Mouse (Mus musculus) embryonic facial prominence, embryonic 15.5 days (tissue): ENCODE results near the gene Slc12a5. TPM values are rescaled to one million over a fixed set of nuclear protein-coding genes. Genes with fewer than 3 reads are reported as not detected.
A peak's percentile ranks its signal among the peaks of the same experiment; 100 is the strongest.

ENCODE experiments used
- ATAC-seq: fragments of 200-750 bp; cut with Nextera tagmentation; 2 replicates; pipeline ENCODE4 v1.8.0; 2017; ENCODE audit warnings: low read depth, moderate TSS enrichment; ENCODE audit not compliant: insufficient number of reproducible peaks, low FRiP score, low TSS enrichment
- H3K27ac ChIP-seq: fragments of 300-500 bp; sonication (generic); replicated peaks from 2 replicates; pipeline ENCODE4 v1.5.1; 2015; ENCODE audit warnings: mild to moderate bottlenecking, inconsistent platforms
- H3K27me3 ChIP-seq: fragments of 300-500 bp; sonication (generic); 2 replicates; pipeline ENCODE4 v1.6.1; 2015; ENCODE audit warnings: inconsistent platforms
- H3K36me3 ChIP-seq: fragments of 300-500 bp; sonication (generic); 2 replicates; pipeline ENCODE4 v1.6.1; 2015; ENCODE audit warnings: mild to moderate bottlenecking, inconsistent platforms
- H3K4me1 ChIP-seq: fragments of 300-500 bp; sonication (generic); 2 replicates; pipeline ENCODE4 v1.6.1; 2015; ENCODE audit warnings: inconsistent platforms
- H3K4me2 ChIP-seq: fragments of 300-500 bp; sonication (generic); replicated peaks from 2 replicates; pipeline ENCODE4 v1.6.1; 2015; ENCODE audit warnings: mild to moderate bottlenecking, inconsistent platforms
- H3K4me3 ChIP-seq: fragments of 300-500 bp; sonication (generic); replicated peaks from 2 replicates; pipeline ENCODE4 v1.5.1; 2015; ENCODE audit warnings: mild to moderate bottlenecking, inconsistent platforms
- H3K9ac ChIP-seq: fragments of 300-500 bp; sonication (generic); 2 replicates; pipeline ENCODE4 v1.6.1; 2015; ENCODE audit warnings: inconsistent platforms
- H3K9me3 ChIP-seq: fragments of 300-500 bp; sonication (generic); replicated peaks from 2 replicates; pipeline ENCODE4 v1.6.1; 2016; ENCODE audit warnings: inconsistent platforms
- WGBS: fragments of 180-500 bp; shearing (Covaris S2); methylation state at CpG from one replicate; pipeline ENCODE4 v1.1.7; 2015; 5-methylcytosine and 5-hydroxymethylcytosine counted together
- polyA plus RNA-seq: library from polyadenylated mRNA; unstranded; fragments of >200 nt; fragmentation: Nextera tagmentation; extraction: Ambion mirVana; gene quantifications from 2 replicates; pipeline ENCODE4 v1.2.1, GENCODE M21; 2015

The Slc12a5 gene
- polyA plus RNA-seq, 1 experiment from 2014 or later: 0.85 TPM

GRCm38 (mm10) chr2:164964981-164965380 is 4.4 kb downstream of the Slc12a5 start:
- no peaks in the 10 kb centered on the region for H3K36me3 ChIP-seq
- no peak overlapping the region for H3K4me3 ChIP-seq
- no peak overlapping the region for H3K27ac ChIP-seq
- no peak for ATAC-seq
- no peaks in the 10 kb centered on the region for H3K9me3 ChIP-seq
- H3K4me2 ChIP-seq: no peak overlapping the region
- H3K4me1 ChIP-seq: peaks cover 26% of the 10 kb centered on the region
- no peak overlapping the region for H3K9ac ChIP-seq
- 88% methylated on average over 1 of the region's 1 CpGs for WGBS
- peaks cover 55% of the 10 kb centered on the region for H3K27me3 ChIP-seq

GRCm38 (mm10) chr2:164966381-164966780 is 5.8 kb downstream of the Slc12a5 start:
- 19% methylated on average over 8 of the region's 8 CpGs for WGBS

GRCm38 (mm10) chr2:164967193-164967592 is 6.6 kb downstream of the Slc12a5 start:
- Histone ChIP-seq H3K27ac (no peak overlapping the region), H3K4me3 (no peak overlapping the region), H3K4me2 (no peak overlapping the region), H3K4me1 (peaks cover 24% of the 10 kb centered on the region), H3K27me3 (peaks cover 72% of the 10 kb centered on the region), H3K36me3 (no peaks in the 10 kb centered on the region), H3K9ac (no peak overlapping the region), H3K9me3 (no peaks in the 10 kb centered on the region)
- no peak for ATAC-seq
- WGBS: 5% methylated on average over 6 of the region's 6 CpGs

More at GRCm38 (mm10) chr2:164966381-164966780, 5.8 kb downstream of the Slc12a5 start:
- Histone ChIP-seq H3K27me3 (peaks cover 68% of the 10 kb centered on the region), H3K36me3 (no peaks in the 10 kb centered on the region), H3K9me3 (no peaks in the 10 kb centered on the region), H3K9ac (no peak overlapping the region), H3K4me2 (no peak overlapping the region), H3K27ac (no peak overlapping the region), H3K4me1 (peaks cover 27% of the 10 kb centered on the region), H3K4me3 (no peak overlapping the region)
- no peak for ATAC-seq

GRCm38 (mm10) chr2:164967761-164968440 is 7.3 kb downstream of the Slc12a5 start:
- Histone ChIP-seq H3K9me3 (no peaks in the 10 kb centered on the region), H3K4me2 (peak overlapping the region; percentile 51), H3K27ac (no peak overlapping the region), H3K9ac (no peak overlapping the region), H3K27me3 (peaks cover 77% of the 10 kb centered on the region), H3K4me3 (peak overlapping the region; percentile 30), H3K4me1 (peaks cover 24% of the 10 kb centered on the region), H3K36me3 (no peaks in the 10 kb centered on the region)
- 1% methylated on average over 60 of the region's 65 CpGs for WGBS
- no peak for ATAC-seq

GRCm38 (mm10) chr2:164968451-164968851 is 7.8 kb downstream of the Slc12a5 start:
- H3K4me3 ChIP-seq: peak overlapping the region; percentile 30
- H3K4me2 ChIP-seq: peak overlapping the region; percentile 51
- H3K9me3 ChIP-seq: no peaks in the 10 kb centered on the region
- peaks cover 78% of the 10 kb centered on the region for H3K27me3 ChIP-seq
- H3K9ac ChIP-seq: no peak overlapping the region
- under 1% methylated on average over 29 of the region's 29 CpGs for WGBS
- H3K4me1 ChIP-seq: peaks cover 24% of the 10 kb centered on the region
- no peaks in the 10 kb centered on the region for H3K36me3 ChIP-seq
- no peak overlapping the region for H3K27ac ChIP-seq
- no peak for ATAC-seq

GRCm38 (mm10) chr2:164969348-164969781 is 8.8 kb downstream of the Slc12a5 start:
- ATAC-seq: no peak
- H3K4me2 ChIP-seq: no peak overlapping the region
- H3K27me3 ChIP-seq: peaks cover 78% of the 10 kb centered on the region
- H3K36me3 ChIP-seq: no peaks in the 10 kb centered on the region
- H3K4me1 ChIP-seq: peaks cover 24% of the 10 kb centered on the region
- no peak overlapping the region for H3K9ac ChIP-seq
- 2% methylated on average over 21 of the region's 21 CpGs for WGBS
- H3K9me3 ChIP-seq: no peaks in the 10 kb centered on the region
- H3K4me3 ChIP-seq: no peak overlapping the region
- no peak overlapping the region for H3K27ac ChIP-seq

GRCm38 (mm10) chr2:164970631-164971196 is 10.1 kb downstream of the Slc12a5 start:
- WGBS: under 1% methylated on average over 42 of the region's 42 CpGs
- Histone ChIP-seq H3K4me2 (peak overlapping the region; percentile 37), H3K4me3 (peak overlapping the region; percentile 17; the same call in 1 of the 2 replicates), H3K9ac (no peak overlapping the region), H3K27ac (no peak overlapping the region), H3K9me3 (no peaks in the 10 kb centered on the region), H3K27me3 (peaks cover 74% of the 10 kb centered on the region), H3K4me1 (peaks cover 24% of the 10 kb centered on the region), H3K36me3 (no peaks in the 10 kb centered on the region)
- ATAC-seq: no peak

GRCm38 (mm10) chr2:164972646-164973045 is 12.0 kb downstream of the Slc12a5 start:
- H3K27ac ChIP-seq: no peak overlapping the region
- peaks cover 57% of the 10 kb centered on the region for H3K27me3 ChIP-seq
- no peak for ATAC-seq
- no peaks in the 10 kb centered on the region for H3K36me3 ChIP-seq
- no peak overlapping the region for H3K4me3 ChIP-seq
- H3K4me1 ChIP-seq: peaks cover 23% of the 10 kb centered on the region
- 65% methylated on average over 5 of the region's 5 CpGs for WGBS
- no peaks in the 10 kb centered on the region for H3K9me3 ChIP-seq
- no peak overlapping the region for H3K4me2 ChIP-seq
- H3K9ac ChIP-seq: no peak overlapping the region

GRCm38 (mm10) chr2:164975611-164976010 is 15.0 kb downstream of the Slc12a5 start:
- peaks cover 7% of the 10 kb centered on the region for H3K4me1 ChIP-seq
- WGBS: 66% methylated on average over 6 of the region's 6 CpGs
- no peak overlapping the region for H3K4me3 ChIP-seq
- H3K9me3 ChIP-seq: no peaks in the 10 kb centered on the region
- H3K36me3 ChIP-seq: no peaks in the 10 kb centered on the region
- no peak overlapping the region for H3K9ac ChIP-seq
- H3K4me2 ChIP-seq: no peak overlapping the region
- H3K27ac ChIP-seq: no peak overlapping the region
- no peak for ATAC-seq
- peaks cover 28% of the 10 kb centered on the region for H3K27me3 ChIP-seq

- H3K9ac ChIP-seq: no peak overlapping the region
- H3K4me1 ChIP-seq: no peaks in the 10 kb centered on the region
- ATAC-seq: no peak
- H3K4me3 ChIP-seq: no peak overlapping the region
- H3K9me3 ChIP-seq: no peaks in the 10 kb centered on the region
- no peak overlapping the region for H3K27ac ChIP-seq
- no peaks in the 10 kb centered on the region for H3K36me3 ChIP-seq
- 0 out of 2 replicates have a peak, but pooled peaks cover 3% of the 10 kb centered on the region for H3K27me3 ChIP-seq
- WGBS: 18% methylated on average over 7 of the region's 7 CpGs
- H3K4me2 ChIP-seq: no peak overlapping the region
These were observed 19.1 kb downstream of the Slc12a5 start for GRCm38 (mm10) chr2:164979749-164980148.

GRCm38 (mm10) chr2:164985962-164986361 is 25.4 kb downstream of the Slc12a5 start:
- H3K4me2 ChIP-seq: no peak overlapping the region
- no peaks in the 10 kb centered on the region for H3K4me1 ChIP-seq
- no peak overlapping the region for H3K27ac ChIP-seq
- H3K4me3 ChIP-seq: no peak overlapping the region
- no peaks in the 10 kb centered on the region for H3K36me3 ChIP-seq
- ATAC-seq: no peak
- no peak overlapping the region for H3K9ac ChIP-seq
- H3K9me3 ChIP-seq: no peaks in the 10 kb centered on the region
- H3K27me3 ChIP-seq: no peaks in the 10 kb centered on the region; the same call in 1 of the 2 replicates
- WGBS: 79% methylated on average over 6 of the region's 6 CpGs
